Mouse (Mus musculus): ENCODE measurements at regions not wholly inside any gene's neighbourhood (a gene's known extent, or its start where the extent isn't known, plus 50 kb on each side); places are given as distances from the start of the nearest gene placed in this dataset.
A peak's percentile ranks its signal among the peaks of the same experiment; 100 is the strongest.

GRCm38 (mm10) chr8:46898697-46899445 lies 87.8 kb upstream of the Enpp6 start:
- DNase-seq (ENCODE audit: extremely low spot score), result no peak

DNA sequence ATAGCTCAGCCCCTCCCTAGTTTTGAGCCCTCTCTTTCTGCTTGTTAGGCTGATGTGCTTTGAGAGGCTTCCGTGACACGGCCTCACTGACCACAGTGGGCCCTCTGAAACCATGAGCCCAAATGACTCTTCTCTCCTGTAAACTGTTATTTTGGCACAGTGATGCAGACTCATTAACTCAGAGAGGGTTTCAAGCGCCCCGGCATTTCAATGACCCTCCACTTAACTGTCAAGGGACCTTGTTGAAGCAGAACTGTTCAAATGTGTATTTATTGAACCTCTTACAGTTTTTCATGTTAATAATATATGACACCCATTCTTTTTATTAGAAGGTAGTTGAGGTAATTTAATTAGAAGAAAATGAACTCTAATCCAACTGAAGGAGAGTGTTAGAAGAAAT lies 85.9 kb upstream of the Enpp6 start:
- no peak for DNase-seq (ENCODE audit: extremely low spot score)

GRCm38 (mm10) chr8:46904731-46905130 lies 82.0 kb upstream of the Enpp6 start:
- DNase-seq (ENCODE audit: extremely low spot score), result no peak

- peak; percentile 35 for DNase-seq (ENCODE audit: extremely low spot score)
These were observed 79.3 kb upstream of the Enpp6 start for GRCm38 (mm10) chr8:46907390-46907789.

DNA sequence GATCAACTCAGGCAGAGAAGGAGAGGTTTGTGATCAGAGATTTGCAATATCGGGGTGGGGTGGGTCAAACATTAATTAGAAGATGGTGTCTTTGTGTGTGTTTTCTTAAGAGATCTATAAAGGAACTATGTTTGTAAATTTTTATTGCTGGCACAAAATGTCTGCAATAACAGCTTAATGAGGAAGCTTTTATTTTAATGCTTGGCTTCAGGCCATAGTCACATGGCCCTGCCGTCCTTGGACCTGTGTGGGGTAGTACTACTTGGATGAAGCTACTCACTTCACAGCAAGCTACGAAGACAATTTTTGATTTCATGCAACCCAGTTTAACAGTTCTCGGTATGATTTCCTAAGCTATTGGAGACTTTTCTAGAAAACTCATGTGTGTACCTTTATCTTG lies 78.5 kb upstream of the Enpp6 start:
- DNase-seq (ENCODE audit: extremely low spot score), result no peak

DNA sequence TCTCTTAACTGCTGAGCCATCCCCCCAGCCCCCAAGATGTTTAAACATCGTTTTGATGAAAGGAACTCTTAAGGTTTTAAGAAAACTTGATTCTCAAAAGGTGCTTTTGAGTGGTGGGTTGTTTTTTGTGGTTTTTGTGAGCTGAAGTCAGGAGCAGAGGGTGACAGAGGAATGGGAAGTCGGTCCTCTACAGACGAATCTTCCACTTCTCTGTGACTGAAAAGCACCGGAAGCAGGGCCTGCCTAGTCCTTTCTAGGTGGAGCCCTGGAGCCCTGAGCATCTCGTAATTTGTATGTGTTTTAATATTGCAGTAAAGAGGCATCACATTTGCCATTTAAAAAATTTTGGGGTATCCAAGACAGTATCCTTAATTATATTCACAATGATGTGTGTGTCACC lies 72.7 kb upstream of the Enpp6 start:
- no peak for DNase-seq (ENCODE audit: extremely low spot score)

DNA sequence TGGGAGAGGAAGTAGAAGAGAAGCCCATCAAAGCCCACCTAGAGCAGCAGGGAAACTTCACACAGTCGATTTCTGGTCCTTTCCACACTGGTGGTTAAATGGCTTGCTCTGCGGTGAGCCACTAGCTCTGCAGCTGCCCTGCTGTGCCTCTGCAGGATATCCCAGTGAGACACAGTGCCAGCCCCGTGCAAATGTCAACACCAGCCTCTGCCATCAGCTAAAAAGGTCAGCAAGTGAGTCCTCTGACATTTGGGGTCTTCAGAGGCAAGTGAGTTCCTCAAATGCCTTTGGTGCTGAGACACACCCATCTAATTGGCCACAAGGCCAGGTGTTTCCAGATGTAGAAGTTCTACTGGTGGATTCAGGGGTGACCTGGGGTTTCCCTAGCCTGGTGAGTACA lies 66.6 kb upstream of the Enpp6 start:
- DNase-seq (ENCODE audit: extremely low spot score), result no peak

DNA sequence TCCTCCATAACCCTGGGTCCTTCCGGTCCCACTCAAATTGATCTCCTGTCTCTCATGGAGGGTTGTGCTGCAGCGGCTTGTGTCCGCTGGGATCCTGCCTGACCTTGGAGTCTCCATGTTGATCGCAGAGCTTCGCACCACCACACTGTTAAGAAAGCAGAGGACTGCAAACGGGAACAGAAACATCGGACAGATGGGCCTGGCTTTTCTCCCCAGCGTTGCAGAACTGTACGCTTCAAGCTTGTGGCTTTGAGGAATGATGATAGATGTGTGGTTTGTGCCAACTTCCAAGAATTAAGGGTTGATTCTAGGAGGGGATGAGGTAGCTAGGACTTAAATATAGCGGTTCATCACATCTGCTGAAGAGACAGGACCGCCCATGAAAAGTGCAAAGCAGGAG lies 65.6 kb upstream of the Enpp6 start:
- no peak for DNase-seq (ENCODE audit: extremely low spot score)

- DNase-seq (ENCODE audit: extremely low spot score), result no peak
These were observed 65.1 kb upstream of the Enpp6 start for GRCm38 (mm10) chr8:46921585-46921984.

DNA sequence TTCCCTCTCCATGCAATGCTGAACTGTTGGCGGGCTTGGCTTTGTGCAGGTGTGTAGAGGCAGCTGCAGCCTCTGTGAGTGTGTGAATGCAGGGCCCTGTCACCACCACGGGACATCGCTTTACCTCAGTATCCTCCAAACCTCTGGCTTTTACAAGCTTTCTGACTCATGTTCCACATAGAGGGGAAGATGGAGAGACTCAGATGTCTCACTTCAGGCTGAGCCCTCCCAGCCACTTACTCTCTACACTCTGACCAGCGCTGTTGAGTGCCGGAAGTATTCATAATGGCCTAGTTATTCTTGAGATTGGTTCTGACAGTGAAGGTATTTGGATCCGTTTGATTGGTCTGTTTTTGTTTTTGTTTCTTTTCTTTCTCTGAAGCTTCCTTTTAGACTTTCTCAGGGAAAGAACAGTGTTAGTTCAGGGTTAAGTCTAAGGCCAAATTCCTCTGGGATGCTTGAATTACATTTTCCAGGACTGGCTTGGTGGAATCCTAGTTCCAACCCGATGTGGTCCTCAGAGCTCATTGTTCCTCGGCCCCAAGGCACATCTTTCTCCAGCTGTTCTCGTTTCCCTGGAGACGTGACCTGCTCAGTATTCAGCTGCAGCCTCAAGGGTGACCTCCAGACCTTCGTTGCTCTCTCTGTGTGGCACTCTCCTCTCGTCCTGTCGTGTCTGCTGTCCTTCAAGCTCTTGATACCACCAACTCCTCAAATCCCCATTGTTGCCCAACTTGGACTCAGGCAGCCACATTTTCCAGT lies 61.7 kb upstream of the Enpp6 start:
- DNase-seq (ENCODE audit: extremely low spot score), result peak; percentile 62

GRCm38 (mm10) chr8:46928718-46929117 lies 58.0 kb upstream of the Enpp6 start:
- DNase-seq (ENCODE audit: extremely low spot score), result no peak

DNA sequence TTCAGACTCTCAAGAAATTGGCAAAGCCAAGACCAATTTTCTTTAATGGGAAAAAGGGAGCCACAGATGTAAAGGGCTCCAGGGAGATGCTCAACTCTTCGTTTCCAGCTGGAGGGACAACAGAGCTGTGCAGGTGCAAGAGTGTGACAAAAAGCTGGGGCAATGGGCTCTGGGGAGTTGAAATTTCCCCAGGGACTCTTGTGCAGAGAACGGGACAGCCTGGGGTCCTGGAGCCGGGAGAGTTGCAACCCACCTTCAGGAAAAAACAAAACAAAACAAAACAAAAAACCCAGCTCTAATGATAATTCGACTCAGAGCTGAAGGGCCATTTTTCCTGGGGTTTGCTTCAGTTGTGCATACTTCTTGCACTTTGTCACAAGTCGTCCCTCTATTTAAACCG lies 57.0 kb upstream of the Enpp6 start:
- no peak for DNase-seq (ENCODE audit: extremely low spot score)

- no peak for DNase-seq (ENCODE audit: extremely low spot score)
These were observed 55.4 kb upstream of the Enpp6 start for GRCm38 (mm10) chr8:46931267-46931666.

GRCm38 (mm10) chr8:46933256-46933655 lies 53.4 kb upstream of the Enpp6 start:
- DNase-seq (ENCODE audit: extremely low spot score), result no peak

DNA sequence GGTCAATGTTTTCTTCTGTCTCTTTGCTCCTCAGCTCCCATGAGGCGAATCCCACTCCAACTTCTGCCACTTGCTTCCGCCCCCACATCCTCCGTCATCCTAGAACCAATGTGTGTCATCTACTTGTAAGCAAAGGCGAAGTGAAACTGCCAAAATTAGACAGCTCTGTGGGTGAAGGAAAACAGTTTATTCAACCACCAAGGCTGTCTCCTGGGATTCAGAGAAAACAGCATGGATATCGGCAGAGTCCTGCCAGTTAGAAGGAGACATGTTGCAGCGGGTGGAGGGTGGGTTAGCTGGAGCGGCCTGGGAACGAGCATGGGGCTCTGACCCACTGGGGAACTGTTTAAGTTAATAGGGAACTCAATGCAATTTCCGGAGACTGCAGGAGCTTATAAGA lies 52.4 kb upstream of the Enpp6 start:
- DNase-seq (ENCODE audit: extremely low spot score), result no peak

- DNase-seq (ENCODE audit: extremely low spot score), result peak; percentile 70
These were observed 51.8 kb upstream of the Enpp6 start for GRCm38 (mm10) chr8:46934898-46935297.

GRCm38 (mm10) chr8:46936039-46936438 lies 50.6 kb upstream of the Enpp6 start:
- no peak for DNase-seq (ENCODE audit: extremely low spot score)

Measured in embryo, embryonic 9.5 days (tissue).